Mouse (Mus musculus) small intestine, adult 2 months (tissue): Measurements from ENCODE around the gene Yy1.

ENCODE experiments used
- CTCF ChIP-seq: fragments of 200-500 bp; IDR thresholded peaks from 2 replicates; pipeline ENCODE4 v1.5.1; 2012; ENCODE audit warnings: low read depth, mild to moderate bottlenecking, control low read depth, inconsistent platforms, low read length, moderate library complexity, mixed read lengths; ENCODE audit not compliant: insufficient replicate concordance, insufficient read length; ENCODE audit errors: extremely low read depth
- POLR2A ChIP-seq: fragments of 200-500 bp; IDR thresholded peaks from 2 replicates; pipeline ENCODE4 v1.6.1; 2012; ENCODE audit warnings: low read depth, mild to moderate bottlenecking, control low read depth, inconsistent platforms, low read length, moderate library complexity

DNA sequence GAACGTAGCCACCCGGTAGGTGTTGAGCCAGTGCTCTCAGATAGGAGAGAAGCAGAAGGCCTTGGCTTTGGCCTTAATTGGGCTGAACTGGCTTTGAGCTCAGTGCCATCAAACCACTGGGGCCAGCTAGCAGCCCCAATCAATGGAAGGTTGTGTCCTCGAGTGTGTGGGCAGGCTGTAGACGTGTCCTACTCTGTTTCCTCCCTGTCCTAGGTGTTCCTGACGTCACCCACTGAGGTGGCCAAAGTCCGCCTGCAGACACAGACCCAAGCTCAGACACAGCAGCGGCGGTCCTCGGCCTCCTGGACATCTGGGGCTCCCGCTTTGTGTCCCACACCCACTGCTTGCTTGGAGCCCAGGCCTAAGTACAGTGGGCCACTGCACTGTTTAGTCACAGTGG is 62.3 kb downstream of the Yy1 start:
- TF ChIP-seq CTCF, result no peak
- no peak for TF ChIP-seq POLR2A
